Mouse (Mus musculus): ENCODE measurements around the gene Heatr5a. TPM values are rescaled to one million over a fixed set of nuclear protein-coding genes. Genes with fewer than 3 reads are reported as not detected.

Heatr5a gene
- polyA plus RNA-seq, 1 experiment from 2014 or later: 12.7 TPM

DNA sequence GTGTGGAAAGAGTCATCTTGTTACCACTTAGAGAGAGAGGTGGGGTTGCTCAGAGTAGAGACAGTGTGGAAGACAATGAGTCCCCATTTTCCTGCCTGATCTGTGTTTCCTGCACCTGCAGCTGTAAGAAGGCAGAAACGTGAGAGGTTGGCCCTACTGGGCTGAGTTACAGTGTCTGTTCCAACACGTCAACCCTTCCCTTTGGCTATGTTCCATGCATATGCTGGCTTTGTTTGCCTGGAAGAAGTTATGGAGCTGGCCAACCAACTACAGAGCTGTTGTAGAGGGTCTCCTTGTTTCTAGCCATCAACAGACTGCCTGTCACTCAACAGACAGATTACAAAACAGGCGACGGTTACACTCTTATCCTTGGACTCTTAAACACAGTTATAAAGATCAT, 74.2 kb downstream of the Heatr5a start:
- Histone ChIP-seq H3K27ac (no peak overlapping the region), H3K36me3 (peaks cover 52% of the 10 kb centered on the region)
- 89% methylated on average over 4 of the region's 4 CpGs for WGBS

DNA sequence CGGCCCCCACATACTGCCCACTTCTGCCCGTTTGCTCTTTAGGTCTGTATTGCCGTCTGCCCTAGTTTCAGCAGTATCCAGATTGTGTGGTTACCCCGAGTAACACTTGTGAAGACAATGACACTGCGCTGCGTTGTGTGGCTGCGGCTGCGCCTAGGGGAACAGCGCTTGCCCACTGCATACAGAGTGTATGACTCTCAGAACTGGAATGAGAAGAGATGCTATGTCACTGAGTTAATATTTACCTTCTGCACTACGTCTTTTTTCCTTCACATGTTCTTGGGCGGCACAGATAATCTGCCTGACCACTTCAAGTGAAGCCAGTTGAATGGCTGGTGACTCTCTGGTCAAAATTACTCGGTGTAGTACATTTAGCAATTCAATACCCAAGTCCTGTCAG, 82.5 kb downstream of the Heatr5a start:
- Histone ChIP-seq H3K9me3 (replicated peaks) (no peaks in the 10 kb centered on the region), H3K36me3 (peaks cover 72% of the 10 kb centered on the region), H3K27ac (no peak overlapping the region), H3K27me3 (ENCODE audit: low read depth, poor library complexity, severe bottlenecking) (no peaks in the 10 kb centered on the region), H3K4me3 (no peak overlapping the region), H3K4me1 (no peaks in the 10 kb centered on the region)
- 94% methylated on average over 12 of the region's 12 CpGs for WGBS
- DNase-seq (ENCODE audit: low spot score): no peak

More for the DNA sequence above, 74.2 kb downstream of the Heatr5a start:
- Histone ChIP-seq H3K4me3 (no peak overlapping the region), H3K27me3 (ENCODE audit: low read depth, poor library complexity, severe bottlenecking) (no peaks in the 10 kb centered on the region), H3K4me1 (no peaks in the 10 kb centered on the region), H3K9me3 (replicated peaks) (no peaks in the 10 kb centered on the region)
- DNase-seq (ENCODE audit: low spot score): no peak

DNA sequence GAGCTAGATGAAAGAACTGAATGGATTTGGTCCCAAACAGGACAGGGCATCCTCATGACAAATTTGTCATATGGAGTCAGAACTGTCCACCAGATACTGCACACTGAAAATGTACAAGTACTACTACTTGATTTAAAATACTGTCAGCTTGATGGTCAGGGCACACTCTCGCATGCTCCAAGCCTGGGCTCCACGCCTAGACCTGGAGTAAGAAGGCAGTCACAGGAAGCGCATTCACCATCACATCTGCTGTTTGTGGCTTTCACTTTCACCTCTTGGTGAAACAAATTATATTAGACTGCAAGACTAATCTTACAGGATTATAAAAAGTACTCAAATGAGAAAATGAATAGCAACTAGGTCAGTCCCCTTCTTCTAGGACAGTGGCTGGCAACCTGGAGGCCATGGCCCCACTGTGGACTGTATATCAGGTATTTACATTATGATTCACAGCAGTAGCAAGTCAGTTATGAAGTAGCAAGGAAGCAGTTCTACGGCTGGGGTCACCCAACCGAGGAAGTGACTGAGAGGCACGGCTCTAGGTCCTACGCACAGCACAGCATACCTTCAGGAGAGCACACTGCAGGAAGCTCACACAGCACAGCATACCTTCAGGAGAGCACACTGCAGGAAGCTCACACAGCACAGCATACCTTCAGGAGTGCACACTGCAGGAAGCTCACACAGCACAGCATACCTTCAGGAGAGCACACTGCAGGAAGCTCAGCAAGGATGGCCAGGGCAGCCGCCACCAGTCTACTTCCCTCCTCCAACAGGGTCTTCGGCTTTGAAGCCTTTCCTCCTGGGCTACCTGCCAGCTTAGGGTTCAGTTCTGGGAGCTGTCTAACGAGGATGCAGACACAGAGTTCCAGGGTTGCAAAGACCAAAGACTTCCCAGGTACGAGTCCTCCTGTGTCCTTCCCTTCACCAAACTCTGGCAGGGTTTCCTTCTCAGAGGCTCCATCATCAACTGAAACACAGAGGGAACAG, 83.5 kb downstream of the Heatr5a start:
- 93% methylated on average over 11 of the region's 11 CpGs for WGBS
- DNase-seq (ENCODE audit: low spot score): no peak
- Histone ChIP-seq H3K9me3 (replicated peaks) (no peaks in the 10 kb centered on the region), H3K4me3 (no peak overlapping the region), H3K27ac (no peak overlapping the region), H3K36me3 (peaks cover 70% of the 10 kb centered on the region), H3K4me1 (no peaks in the 10 kb centered on the region), H3K27me3 (ENCODE audit: low read depth, poor library complexity, severe bottlenecking) (no peaks in the 10 kb centered on the region)

DNA sequence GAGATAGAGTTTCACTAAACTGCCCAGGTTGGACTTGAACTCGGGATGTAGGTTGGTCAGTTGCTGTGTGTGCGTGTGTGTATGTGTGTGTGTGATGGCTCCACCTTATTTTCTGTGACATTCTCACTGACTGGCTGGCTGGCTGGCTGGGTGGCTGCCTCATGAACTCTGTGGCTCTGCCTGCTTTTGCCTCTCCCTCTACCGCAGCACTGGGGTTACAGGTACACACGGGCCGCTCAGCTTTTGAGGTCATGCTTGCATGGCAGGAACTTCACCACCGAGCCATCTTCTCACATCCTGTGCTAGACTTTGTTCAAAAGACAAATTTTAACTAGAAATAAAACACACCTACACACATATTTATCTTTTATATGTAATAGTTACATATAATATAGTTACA, 84.8 kb downstream of the Heatr5a start:
- peaks cover 75% of the 10 kb centered on the region for H3K36me3 ChIP-seq
- WGBS: 95% methylated on average over 6 of the region's 6 CpGs
- H3K27ac ChIP-seq: no peak overlapping the region
- H3K4me3 ChIP-seq: no peak overlapping the region
- no peak for DNase-seq (ENCODE audit: low spot score)
- H3K27me3 ChIP-seq (ENCODE audit: low read depth, poor library complexity, severe bottlenecking): no peaks in the 10 kb centered on the region
- no peaks in the 10 kb centered on the region for H3K4me1 ChIP-seq
- H3K9me3 ChIP-seq (replicated peaks): no peaks in the 10 kb centered on the region

DNA sequence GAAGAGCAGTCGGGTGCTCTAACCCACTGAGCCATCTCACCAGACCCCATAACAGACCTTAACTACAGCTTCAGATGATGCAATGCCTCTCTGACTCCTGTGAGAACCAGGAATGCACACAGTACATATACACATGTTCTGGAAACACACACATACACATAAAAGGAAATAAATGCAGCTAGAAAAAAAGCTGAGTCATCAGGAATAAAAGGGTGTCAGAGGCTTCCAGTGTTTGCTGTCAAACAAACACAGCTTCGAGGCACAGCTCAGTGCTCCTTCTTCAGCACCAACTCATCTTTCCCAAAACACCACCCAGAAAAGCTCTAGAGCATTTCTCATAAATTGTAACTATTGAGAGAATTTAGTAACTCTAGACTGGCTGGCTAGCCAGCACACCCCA, 86.3 kb downstream of the Heatr5a start:
- H3K4me1 ChIP-seq: no peaks in the 10 kb centered on the region
- H3K4me3 ChIP-seq: no peak overlapping the region
- WGBS: 97% methylated on average over 2 of the region's 2 CpGs
- H3K27ac ChIP-seq: no peak overlapping the region
- DNase-seq (ENCODE audit: low spot score): no peak
- peaks cover 78% of the 10 kb centered on the region for H3K36me3 ChIP-seq
- no peaks in the 10 kb centered on the region for H3K27me3 ChIP-seq (ENCODE audit: low read depth, poor library complexity, severe bottlenecking)
- H3K9me3 ChIP-seq (replicated peaks): no peaks in the 10 kb centered on the region

DNA sequence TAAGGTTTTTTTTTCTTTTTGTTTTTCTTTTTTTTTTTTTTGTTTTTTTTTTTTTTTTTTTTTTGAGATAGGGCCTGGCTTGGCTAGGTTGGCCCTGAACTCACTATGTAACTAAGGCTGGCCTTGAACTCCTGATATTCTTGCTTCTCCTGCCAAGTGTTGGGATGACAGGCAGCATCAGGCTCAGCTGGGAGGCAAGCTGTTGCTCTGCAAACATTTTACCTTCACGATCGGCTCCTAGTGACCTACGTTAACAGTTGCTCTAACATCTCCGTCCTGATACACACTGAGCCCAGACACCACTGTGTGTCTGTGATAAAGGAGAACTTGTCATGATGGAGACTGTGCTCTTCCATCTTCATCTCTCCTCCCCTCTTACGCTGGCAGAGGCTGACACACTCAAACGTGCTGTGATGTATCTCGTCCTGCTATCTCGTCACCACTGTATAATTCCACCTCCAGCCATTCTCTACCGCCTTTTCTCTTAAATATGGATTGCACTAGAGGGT, 87.8 kb downstream of the Heatr5a start:
- no peak for DNase-seq (ENCODE audit: low spot score)
- H3K27ac ChIP-seq: no peak overlapping the region
- H3K4me1 ChIP-seq: no peaks in the 10 kb centered on the region
- no peak overlapping the region for H3K4me3 ChIP-seq
- whole genome bisulfite sequencing: 91% methylated on average over 9 of the region's 9 CpGs
- H3K36me3 ChIP-seq: peaks cover 78% of the 10 kb centered on the region
- no peaks in the 10 kb centered on the region for H3K9me3 ChIP-seq (replicated peaks)
- H3K27me3 ChIP-seq (ENCODE audit: low read depth, poor library complexity, severe bottlenecking): no peaks in the 10 kb centered on the region

DNA sequence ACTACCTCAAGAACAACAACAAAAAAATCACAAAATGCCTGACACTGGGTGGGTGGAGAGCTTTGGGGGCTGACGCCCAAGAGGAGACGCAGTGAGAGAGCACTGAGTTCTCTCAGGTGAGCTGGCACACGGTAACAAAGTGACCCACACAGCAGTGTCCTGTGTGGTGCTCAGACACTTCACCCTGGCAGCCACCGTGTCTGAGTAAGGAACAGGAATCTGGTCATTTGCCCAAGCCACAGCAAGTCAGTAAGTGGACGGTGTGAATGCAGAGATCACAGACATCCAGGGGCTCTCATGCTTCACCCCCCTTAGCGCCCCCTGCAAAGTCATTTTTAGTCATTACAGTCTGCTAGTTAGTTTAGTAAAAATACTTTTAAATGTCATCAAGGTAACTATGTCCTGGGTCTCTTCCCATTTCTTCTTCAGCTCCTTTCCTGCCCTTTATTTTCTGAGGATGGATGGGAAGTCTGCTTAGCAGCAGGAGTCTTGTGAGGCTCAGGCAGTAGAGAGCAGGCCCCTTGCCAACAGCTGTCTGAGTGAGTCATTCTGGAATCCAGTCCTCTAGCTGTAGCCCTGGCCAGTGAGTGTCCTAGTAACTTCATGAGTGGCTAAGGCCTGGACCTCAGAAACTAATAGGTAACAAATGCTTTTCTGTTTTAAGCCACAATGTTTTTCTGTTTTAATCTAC, 88.4 kb downstream of the Heatr5a start:
- 90% methylated on average over 6 of the region's 6 CpGs for WGBS
- peaks cover 78% of the 10 kb centered on the region for H3K36me3 ChIP-seq
- no peak overlapping the region for H3K27ac ChIP-seq
- H3K4me1 ChIP-seq: no peaks in the 10 kb centered on the region
- DNase-seq (ENCODE audit: low spot score): no peak
- H3K27me3 ChIP-seq (ENCODE audit: low read depth, poor library complexity, severe bottlenecking): no peaks in the 10 kb centered on the region
- H3K4me3 ChIP-seq: no peak overlapping the region
- H3K9me3 ChIP-seq (replicated peaks): no peaks in the 10 kb centered on the region

DNA sequence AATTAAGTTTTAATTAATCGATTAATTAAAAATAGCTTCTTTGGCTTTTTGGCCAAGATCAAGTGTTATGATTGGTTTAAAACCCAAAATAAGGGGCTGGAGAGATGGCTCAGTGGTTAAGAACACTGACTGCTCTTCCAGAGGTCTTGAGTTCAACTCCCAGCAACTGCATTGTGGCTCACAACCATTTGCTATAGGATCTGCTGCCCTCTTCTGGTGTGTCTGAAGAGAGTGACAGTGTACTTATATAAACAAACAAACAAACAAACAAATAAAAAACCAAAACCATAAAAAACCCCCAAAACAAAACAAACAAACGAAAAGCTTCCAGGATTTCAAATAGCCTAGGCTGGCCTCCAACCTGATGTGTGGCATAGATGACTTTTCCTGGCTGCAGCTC, 89.3 kb downstream of the Heatr5a start:
- peaks cover 78% of the 10 kb centered on the region for H3K36me3 ChIP-seq

DNA sequence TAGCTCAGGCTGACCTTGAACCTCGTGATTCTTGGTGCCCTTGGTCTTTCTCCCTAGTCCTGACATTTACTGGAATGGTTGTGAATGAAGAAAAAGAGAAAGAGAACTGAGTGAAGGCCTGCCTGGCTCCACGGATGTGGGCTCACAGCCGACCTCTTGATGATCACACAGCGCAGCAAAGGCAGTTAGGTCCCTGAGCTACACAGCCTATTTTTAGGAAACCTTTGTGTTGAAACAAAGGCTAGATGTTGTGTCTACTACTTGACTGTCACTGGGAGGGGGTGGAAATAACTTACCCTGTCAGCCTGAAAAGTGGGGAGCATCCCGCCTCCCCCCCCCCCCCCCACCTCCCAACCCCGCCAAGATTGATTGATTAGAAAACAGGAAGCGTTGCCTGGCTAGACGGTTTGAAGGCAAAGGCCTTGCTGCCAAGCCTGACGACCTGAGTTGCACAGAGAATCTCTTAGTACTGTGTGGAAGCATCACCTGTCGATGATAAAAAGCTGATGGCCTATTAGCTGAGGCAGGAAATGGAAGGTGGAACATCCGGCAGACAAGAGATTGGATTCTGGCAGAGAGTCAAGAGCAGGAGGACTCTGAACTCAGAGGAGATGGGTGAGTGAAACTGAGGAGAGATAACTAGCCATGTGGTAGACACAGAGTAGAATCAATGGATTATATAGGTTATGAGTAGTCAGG, 99.5 kb downstream of the Heatr5a start:
- peaks cover 9% of the 10 kb centered on the region for H3K36me3 ChIP-seq
- no peak overlapping the region for H3K4me3 ChIP-seq
- 72% methylated on average over 11 of the region's 11 CpGs for WGBS

More for the DNA sequence above, 89.3 kb downstream of the Heatr5a start:
- DNase-seq (ENCODE audit: low spot score): no peak
- H3K27ac ChIP-seq: no peak overlapping the region
- 88% methylated on average over 2 of the region's 2 CpGs for WGBS
- H3K9me3 ChIP-seq (replicated peaks): no peaks in the 10 kb centered on the region
- no peak overlapping the region for H3K4me3 ChIP-seq
- no peaks in the 10 kb centered on the region for H3K4me1 ChIP-seq
- no peaks in the 10 kb centered on the region for H3K27me3 ChIP-seq (ENCODE audit: low read depth, poor library complexity, severe bottlenecking)

DNA sequence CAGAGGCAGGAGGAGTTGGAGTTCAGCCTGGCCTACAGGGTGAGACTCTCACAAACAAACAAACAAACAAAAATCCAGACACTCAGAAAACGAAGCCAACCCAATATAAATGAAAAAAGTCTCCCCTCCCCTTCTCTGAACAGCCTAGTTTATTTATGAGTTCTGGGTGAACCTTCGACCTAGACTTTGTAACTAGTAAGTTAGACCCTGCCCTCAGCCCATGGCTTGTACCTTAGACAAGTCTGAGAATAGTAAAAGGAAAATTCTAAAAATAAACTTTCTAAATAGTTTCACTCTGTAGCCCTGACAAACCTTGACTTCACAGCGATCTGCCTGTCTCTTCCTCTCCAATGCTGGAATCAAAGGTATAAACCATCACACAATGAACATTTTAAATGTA, 101.6 kb downstream of the Heatr5a start:
- 68% methylated on average over 3 of the region's 3 CpGs for WGBS
- DNase-seq (ENCODE audit: low spot score): no peak
- H3K36me3 ChIP-seq: no peaks in the 10 kb centered on the region
- H3K4me3 ChIP-seq: no peak overlapping the region
- H3K27ac ChIP-seq: no peak overlapping the region
- peaks cover 35% of the 10 kb centered on the region for H3K4me1 ChIP-seq
- H3K9me3 ChIP-seq (replicated peaks): no peaks in the 10 kb centered on the region
- H3K27me3 ChIP-seq (ENCODE audit: low read depth, poor library complexity, severe bottlenecking): no peaks in the 10 kb centered on the region

More for the DNA sequence above, 99.5 kb downstream of the Heatr5a start:
- Histone ChIP-seq H3K27me3 (ENCODE audit: low read depth, poor library complexity, severe bottlenecking) (no peaks in the 10 kb centered on the region), H3K4me1 (peaks cover 17% of the 10 kb centered on the region), H3K9me3 (replicated peaks) (no peaks in the 10 kb centered on the region), H3K27ac (no peak overlapping the region)
- no peak for DNase-seq (ENCODE audit: low spot score)

DNA sequence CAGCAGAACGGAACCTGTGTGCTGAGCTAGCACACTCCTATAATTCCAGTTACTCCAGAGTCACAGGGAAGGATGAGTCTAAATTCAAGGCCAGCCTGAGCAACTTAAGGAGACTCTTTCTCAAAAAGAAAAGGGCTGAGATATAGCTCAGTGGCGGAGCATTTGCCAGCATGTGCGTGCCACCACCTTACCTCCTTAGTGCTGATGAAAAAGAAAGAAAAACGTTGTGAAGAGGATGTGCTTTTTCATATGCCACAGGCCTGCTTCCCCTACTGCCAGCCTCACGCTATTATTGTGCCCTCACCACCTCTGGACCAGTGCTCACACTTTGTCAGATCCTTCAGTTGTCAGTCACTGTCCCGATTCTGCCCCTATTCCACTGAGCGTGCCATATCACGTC, 104.0 kb downstream of the Heatr5a start:
- WGBS: 84% methylated on average over 8 of the region's 8 CpGs
- no peak for DNase-seq (ENCODE audit: low spot score)
- H3K36me3 ChIP-seq: no peaks in the 10 kb centered on the region
- H3K9me3 ChIP-seq (replicated peaks): no peaks in the 10 kb centered on the region
- no peak overlapping the region for H3K4me3 ChIP-seq
- H3K27ac ChIP-seq: no peak overlapping the region; the same call in 1 of the 2 replicates
- peaks cover 37% of the 10 kb centered on the region for H3K4me1 ChIP-seq
- no peaks in the 10 kb centered on the region for H3K27me3 ChIP-seq (ENCODE audit: low read depth, poor library complexity, severe bottlenecking)

DNA sequence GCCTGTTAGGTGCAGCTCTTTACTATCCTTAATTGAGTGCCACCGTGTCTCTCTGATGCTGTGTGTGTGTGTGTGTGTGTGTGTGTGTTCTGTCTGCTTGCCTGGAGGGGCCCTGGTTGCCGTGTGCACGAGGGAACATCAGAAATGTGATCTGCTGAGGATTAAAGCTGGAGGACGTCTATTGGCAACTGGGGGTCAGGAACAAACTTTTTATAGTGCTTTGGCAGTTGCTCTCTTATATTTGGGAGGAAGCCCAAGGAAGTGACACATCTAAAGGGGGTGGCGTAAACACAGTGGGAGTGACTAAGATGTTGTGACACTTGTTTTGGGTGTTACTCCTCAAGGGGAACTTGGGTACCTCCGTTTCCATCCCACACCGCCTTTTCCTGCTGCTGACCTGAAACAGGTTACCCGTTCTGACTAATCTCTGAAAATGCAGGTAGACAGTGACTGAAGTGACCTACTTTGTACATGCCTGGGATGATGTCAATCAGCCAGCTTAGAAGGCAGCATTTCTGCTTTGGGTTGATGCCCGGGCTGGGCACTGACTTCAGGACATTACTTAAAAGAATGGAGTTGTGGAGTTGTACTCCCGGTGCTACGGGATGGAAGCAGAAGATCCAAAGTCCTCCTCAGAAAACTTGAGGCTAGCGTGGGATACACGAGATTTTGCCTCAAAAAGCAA, 104.8 kb downstream of the Heatr5a start:
- peaks cover 33% of the 10 kb centered on the region for H3K4me1 ChIP-seq
- no peaks in the 10 kb centered on the region for H3K9me3 ChIP-seq (replicated peaks)
- H3K27me3 ChIP-seq (ENCODE audit: low read depth, poor library complexity, severe bottlenecking): no peaks in the 10 kb centered on the region
- no peak for DNase-seq (ENCODE audit: low spot score)
- WGBS: 71% methylated on average over 13 of the region's 13 CpGs
- H3K4me3 ChIP-seq: no peak overlapping the region
- H3K27ac ChIP-seq: no peak overlapping the region
- H3K36me3 ChIP-seq: no peaks in the 10 kb centered on the region
